Mouse (Mus musculus) mature B cell (primary cell): ENCODE data around the gene 4933430I17Rik.
"Not testable (repeated sequence)": the region's sequence is repeated elsewhere in the genome, so short reads cannot be mapped to it uniquely, and the experiment has no call there.

Source experiments
- in situ Hi-C: fragments of 300-500 bp; cut with MboI; formaldehyde crosslinking; loops from 2 replicates; pipeline ENCODE4 v1.14.3; 2019

The 4933430I17Rik gene

DNA sequence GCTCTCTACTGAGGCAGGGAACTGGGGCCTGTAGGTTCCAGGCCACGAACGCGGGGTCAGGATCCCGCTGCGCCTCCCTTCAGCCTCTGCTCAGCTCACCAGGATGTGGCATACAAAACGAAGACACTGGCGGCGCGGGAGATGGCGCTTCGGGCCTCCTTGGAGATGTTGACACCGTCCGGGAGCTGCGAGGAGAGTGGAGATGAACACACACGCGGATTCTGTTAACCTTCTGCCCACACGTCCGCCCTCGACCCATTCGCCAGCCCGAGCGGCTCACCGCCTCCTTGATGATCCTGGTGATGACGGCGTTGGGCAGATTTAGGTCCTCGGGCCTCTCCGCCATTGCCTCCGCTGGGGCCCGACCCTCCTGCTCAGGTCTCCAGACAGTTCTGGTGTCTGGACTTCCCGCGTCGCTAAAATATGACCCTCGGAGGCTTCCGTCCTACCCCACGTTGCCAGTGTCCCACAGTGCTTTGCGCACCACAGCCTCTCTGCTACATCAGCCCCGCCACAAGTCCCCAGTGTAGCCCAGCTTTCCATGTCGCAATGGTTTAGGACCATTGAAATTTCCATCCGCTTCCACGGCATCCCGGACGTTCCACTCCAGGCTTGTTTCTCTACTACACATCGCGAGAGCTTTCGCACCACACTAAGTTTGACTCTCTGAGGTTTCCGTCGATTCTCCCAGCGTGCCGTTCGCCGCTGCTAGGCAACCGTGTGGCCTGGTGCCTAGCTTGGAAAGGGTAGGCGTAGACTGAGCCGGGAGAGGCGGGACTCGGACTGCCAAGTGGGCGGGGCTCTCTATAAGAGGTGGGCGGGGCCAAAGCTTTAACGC is at the start of gene 4933430I17Rik, which contains the start of gene Pole3:
Gene 4933430I17Rik, plus strand, starts transcription at position 719 of the 838 bp plus-strand sequence.
Gene Pole3, minus strand, starts transcription at position 418 of the 838 bp plus-strand sequence.
- in situ Hi-C loops: no loop called here

DNA sequence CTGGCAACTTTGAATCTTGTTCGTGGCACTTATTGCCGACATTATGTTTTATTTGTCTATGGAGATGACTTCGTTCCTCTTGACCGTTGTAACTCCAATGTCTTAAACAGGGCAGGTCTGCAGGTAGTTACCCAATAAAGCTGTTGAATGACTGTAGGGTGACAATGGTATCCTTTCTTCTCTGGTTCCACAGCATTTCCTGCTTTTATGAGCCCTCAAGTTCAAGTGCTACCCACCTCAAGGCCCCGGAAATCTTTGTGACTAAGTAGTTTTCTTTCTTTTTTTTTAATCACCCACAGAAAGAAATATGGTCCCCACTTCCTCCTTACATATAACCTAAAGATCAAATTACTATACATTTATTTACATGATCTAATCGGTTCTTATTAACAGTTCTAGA is 49.4 kb upstream of the 4933430I17Rik start:
- in situ Hi-C loops: no loop called here

- in situ Hi-C loops: no loop called here
Observed at GRCm38 (mm10) chr4:62477542-62478244, 47.5 kb upstream of the 4933430I17Rik start.

- in situ Hi-C loops: not testable (repeated sequence)
Observed at GRCm38 (mm10) chr4:62479593-62479936, 45.6 kb upstream of the 4933430I17Rik start.

DNA sequence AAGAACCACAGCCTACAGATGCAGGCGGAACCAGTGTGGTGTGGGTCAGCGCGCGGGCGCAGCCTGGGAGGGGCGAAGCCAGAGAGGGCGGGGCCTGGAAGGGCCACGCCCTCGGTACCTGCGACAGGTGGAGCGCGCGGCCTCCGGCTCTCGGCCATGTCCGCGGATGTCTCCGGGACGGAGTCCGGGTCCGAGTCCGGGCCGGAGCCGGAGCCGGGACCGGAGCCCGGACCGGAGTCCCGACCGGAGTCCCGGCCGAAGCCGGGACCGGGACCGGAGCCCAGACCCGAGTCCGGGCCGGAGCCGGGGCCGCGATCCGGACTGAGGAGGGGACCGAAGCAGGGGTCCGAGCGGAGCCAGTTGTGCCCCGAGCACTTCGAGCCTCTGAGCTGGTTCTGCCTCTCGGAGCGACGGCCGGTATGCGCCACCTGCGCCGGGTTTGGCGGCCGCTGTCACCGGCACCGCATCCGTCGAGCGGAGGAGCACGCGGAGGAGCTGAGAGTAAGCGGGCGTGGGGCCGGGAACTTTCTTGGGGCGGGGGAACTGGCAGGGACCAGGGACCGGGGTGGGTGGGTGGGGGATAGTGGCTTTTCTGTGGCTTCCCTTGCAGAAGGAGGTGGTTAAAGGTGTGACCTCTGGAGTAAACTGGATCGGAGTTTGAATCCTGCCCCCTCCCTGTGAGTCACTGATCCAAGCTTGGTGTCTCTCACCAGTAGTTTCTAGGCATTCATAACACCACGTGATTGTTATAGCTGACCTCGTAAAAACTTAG is 45.0 kb upstream of the 4933430I17Rik start, which contains the start of gene Bspry:
Gene Bspry, plus strand, starts transcription at position 117 of the 772 bp plus-strand sequence.
- in situ Hi-C loops: loop anchor here (5.0 kb wide), 1 partner anchor 37 kb away; the partner anchor contains the start of gene Alad

DNA sequence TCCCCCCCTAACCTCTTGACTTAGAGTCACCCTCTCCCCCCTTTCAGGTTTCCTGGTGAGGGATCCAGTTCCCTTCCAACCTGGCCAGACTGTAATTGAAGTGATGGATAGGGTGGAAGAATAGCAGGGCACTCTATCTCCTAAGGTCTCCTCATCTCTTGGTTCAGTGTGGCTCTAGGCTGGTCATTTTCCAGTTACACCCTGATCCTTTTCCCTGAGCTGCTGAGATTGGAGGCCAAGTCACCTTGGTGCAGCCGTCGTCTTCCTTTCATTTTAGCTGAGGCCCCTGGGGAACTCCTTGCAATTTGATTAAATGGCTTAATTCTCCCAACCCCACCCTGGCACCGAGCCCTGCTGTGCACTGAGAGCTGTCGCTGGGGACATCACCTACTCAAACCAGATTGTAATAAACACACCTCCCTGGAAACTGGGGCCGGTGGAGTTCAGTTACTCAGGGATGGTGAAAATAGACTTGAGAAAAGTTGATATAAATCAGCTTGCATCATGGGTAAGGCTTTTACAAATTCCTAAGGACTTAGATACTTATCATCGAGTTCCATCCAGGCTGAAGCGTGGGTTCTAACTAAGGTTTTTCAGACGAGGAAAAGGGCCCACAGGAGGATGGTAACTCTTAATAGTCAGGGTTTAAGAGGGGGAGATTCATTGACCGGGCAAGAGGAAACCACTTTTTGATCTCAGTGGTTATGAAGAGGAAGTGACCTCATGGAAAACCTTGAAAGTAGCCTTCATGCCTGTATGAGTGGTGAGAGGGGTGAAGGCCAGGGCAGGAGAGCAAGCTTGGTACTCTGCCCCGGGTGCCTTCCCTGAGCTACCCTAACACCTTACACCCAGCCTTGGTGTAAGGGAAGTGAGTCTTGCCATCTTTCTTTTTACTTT is 44.2 kb upstream of the 4933430I17Rik start:
- in situ Hi-C loops: loop anchor here (5.0 kb wide), 1 partner anchor 36 kb away; the partner anchor contains the start of gene Alad

- in situ Hi-C loops: loop anchor here (5.0 kb wide), 1 partner anchor 32 kb away; the partner anchor contains the start of gene Alad
Observed at GRCm38 (mm10) chr4:62484928-62485327, 40.2 kb upstream of the 4933430I17Rik start.

GRCm38 (mm10) chr4:62485450-62486161 is 39.6 kb upstream of the 4933430I17Rik start:
- in situ Hi-C loops: no loop called here

GRCm38 (mm10) chr4:62486162-62486696 is 38.9 kb upstream of the 4933430I17Rik start:
- in situ Hi-C loops: no loop called here

DNA sequence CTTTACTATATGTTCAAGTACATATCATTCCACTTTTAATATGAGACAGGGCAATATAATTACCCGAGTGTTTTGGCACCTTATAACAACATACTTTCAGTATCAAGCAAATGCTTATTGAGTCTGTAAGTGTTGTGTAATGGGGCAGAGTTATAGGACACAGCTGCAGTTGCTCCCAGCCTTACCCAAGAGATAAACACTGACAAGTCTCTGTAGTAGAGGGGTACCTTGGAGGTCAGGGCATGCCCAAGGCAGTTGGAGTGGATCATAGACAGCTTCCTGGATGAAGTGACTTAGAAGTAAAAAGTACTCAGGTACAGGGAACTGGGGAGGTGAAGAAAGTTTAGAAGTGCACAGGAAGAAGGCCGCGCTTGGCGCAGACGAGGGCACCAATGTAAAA is 38.0 kb upstream of the 4933430I17Rik start:
- in situ Hi-C loops: no loop called here

DNA sequence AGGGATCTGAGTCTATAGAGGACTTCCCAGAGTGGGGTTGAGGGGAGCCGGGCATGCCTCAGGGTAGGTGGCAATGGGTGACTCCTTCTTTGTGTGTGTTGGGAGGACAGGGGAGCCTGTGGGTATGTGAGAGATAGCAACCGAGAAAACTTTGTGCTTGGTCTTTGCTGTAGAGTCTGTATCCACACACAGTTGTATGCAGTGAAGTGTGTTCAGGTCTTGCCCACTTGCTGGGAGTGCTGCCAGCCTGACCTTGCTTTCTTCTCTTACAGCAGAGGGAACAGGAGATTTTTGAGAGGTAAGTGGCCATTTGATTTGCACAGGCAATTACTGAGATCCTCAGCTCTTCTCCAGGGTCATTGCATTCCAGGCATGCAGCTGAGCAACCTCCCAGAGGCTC is 37.3 kb upstream of the 4933430I17Rik start:
- in situ Hi-C loops: no loop called here

GRCm38 (mm10) chr4:62492682-62493081 is 32.5 kb upstream of the 4933430I17Rik start:
- in situ Hi-C loops: no loop called here

DNA sequence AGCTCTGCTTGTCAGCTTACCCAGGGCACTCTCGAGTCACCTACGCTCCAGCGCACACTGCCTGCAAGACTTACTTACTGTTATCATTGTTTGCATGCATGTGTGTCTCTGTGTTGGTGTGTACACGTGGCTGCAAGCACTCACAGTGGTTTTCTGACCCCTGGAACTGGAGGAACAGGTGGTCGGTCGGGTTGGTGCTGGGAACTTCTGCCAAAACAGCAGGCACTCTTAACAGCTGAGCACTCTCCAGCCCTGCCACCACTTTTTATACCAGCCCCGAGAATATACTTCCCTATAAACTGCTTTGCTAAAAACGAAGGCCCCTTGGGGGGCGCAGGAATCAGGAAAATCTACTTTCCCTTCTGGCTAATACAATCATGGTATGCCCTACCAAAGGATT is 30.9 kb upstream of the 4933430I17Rik start:
- in situ Hi-C loops: no loop called here

GRCm38 (mm10) chr4:62495946-62496345 is 29.2 kb upstream of the 4933430I17Rik start:
- in situ Hi-C loops: no loop called here

DNA sequence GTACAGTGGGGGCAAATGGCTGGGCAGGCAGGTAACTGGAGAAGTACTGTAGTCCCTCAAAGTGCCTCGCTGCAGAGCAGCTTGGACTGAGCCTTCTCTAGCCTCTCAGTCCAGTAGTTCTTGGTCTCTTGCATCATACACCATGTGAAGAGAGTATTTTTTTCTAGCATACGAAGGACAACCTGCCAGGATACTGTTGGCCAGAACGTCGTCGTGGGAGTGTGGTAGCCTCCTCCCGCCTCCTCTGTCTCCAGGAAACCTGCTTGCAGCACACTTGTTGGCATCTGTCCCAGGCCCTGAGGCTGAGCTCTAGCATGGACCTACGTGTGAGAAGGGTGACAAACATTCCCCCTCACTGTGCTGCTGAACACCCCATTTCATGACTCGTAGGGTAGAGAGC is 28.4 kb upstream of the 4933430I17Rik start:
- in situ Hi-C loops: no loop called here

DNA sequence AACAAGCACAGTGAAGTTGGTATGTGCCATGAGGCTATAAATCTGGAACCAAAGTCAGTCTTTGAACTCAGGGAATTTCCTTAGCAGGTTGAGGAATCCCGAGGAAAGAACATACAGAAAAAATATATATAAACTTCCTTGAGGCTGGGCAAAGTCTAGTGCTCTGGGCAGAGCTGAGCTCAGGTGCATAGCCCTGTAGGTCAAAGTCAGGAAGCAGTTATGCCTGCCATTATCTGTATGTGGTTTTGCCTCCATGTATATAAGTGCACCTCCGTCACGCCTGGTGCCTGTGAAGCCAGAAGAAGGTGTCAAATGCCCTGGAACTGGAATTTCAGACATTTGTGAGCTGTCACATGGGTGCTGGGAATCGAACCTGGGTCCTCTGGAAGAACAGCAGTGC is 24.4 kb upstream of the 4933430I17Rik start:
- in situ Hi-C loops: no loop called here

GRCm38 (mm10) chr4:62501534-62501933 is 23.6 kb upstream of the 4933430I17Rik start:
- in situ Hi-C loops: no loop called here

- in situ Hi-C loops: no loop called here
Observed at GRCm38 (mm10) chr4:62501964-62502732, 23.0 kb upstream of the 4933430I17Rik start.

DNA sequence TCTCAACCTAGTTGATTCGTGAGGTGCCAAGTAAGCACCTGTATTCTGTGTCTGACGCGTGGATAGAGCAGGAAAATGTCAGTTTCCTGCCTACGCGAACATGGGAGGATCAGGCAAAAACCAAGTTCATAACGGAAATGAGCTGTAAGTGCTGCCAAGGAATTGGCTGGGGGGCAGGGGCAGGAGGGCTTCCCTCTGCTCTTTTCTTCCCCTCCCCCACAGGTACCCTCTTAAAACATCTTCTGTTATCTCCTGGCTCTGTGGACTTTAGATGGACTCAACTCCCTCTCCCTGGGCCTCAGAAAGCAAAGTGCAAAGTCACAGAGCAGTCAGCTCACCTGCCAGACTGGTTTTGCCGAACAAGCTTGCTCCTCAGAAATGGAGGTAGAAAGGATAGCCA is 22.2 kb upstream of the 4933430I17Rik start:
- in situ Hi-C loops: no loop called here
